9 mouse cellular contexts compared by ENCODE assay signal in the genomic region with DNA sequence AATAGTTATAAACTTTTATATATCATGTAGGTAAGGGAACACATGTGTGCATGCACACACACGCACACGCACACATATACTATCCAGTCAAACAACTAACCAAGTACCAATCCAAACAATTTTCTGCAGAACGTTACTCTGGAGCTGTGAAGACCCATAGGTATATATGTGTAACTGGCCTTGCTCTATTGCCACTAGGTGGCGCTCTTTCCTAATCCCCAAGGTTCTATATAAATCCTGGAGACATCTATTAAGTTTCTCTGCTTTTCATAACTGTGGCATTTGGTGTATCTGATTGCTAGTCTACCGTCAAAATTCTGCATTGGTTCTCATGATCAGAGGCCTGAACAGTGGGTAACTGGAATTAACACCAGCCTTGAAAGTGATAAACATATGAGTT. TPM values are rescaled to one million over a fixed set of nuclear protein-coding genes. Genes with fewer than 3 reads are reported as not detected.
DNase-seq lines count a peak whose midpoint lies in the region; ATAC-seq and TF ChIP-seq lines count a peak whose summit lies in the region.
"Had no signal": no experiment of that assay in that cellular context is flagged by ENCODE, and none has a peak within 500 bp of the region (broad histone marks: within the 10 kb centered on the region; RNA-seq: fewer than 3 reads in every experiment).

No protein-coding gene starts in this region.

- H3K36me3 ChIP-seq in thymus, adult 2 months (ENCODE audit: control insufficient read depth, insufficient read depth, low read length), result no peaks in the 10 kb centered on the region
- H3K36me3 ChIP-seq in embryonic facial prominence, embryonic 11.5 days (replicated peaks; ENCODE audit: control insufficient read depth, insufficient read depth, low read depth, low read length), result no peaks in the 10 kb centered on the region
- no peaks in the 10 kb centered on the region for H3K36me3 ChIP-seq in hindbrain, postnatal 0 days (ENCODE audit: insufficient read depth, low read length)
- H3K36me3 ChIP-seq in midbrain, embryonic 15.5 days (replicated peaks), result no peaks in the 10 kb centered on the region

- intact Hi-C loops in left cerebral cortex, adult 2 months (cut with DNase I), result loop anchor here (1.0 to 5.0 kb wide), 2 partner anchors 61 to 270 kb away; no protein-coding TSS in a partner anchor

- no peak overlapping the region for H3K9ac ChIP-seq in embryonic facial prominence, embryonic 11.5 days (replicated peaks; ENCODE audit: low read length)
- no peak overlapping the region for H3K9ac ChIP-seq in hindbrain, postnatal 0 days (replicated peaks; ENCODE audit: low read length)
- no peak overlapping the region for H3K9ac ChIP-seq in midbrain, embryonic 15.5 days

- TF ChIP-seq CTCF in thymus, adult 2 months (IDR thresholded peaks at IDR 0.05; ENCODE audit: borderline replicate concordance, control insufficient read depth, extremely low read depth, insufficient read depth, low read length, poor library complexity), result no peak
- TF ChIP-seq CTCF in hindbrain, postnatal 0 days (IDR thresholded peaks at IDR 0.05; ENCODE audit: low read depth), result peak; percentile 73
- peak; percentile 76 for TF ChIP-seq CTCF in left cerebral cortex, adult 2 months (IDR thresholded peaks at IDR 0.05)

- no peaks in the 10 kb centered on the region for H3K4me1 ChIP-seq in thymus, adult 2 months (replicated peaks; ENCODE audit: control insufficient read depth, insufficient read depth, low read length)
- H3K4me1 ChIP-seq in embryonic facial prominence, embryonic 11.5 days (ENCODE audit: control insufficient read depth, insufficient read depth, low read length), result no peaks in the 10 kb centered on the region
- no peaks in the 10 kb centered on the region for H3K4me1 ChIP-seq in hindbrain, postnatal 0 days (ENCODE audit: insufficient read depth, low read length)
- H3K4me1 ChIP-seq in midbrain, embryonic 15.5 days, result no peaks in the 10 kb centered on the region

- no peak for ATAC-seq in embryonic facial prominence, embryonic 11.5 days (replicated peaks; ENCODE audit: insufficient number of reproducible peaks, low FRiP score, low TSS enrichment, low read depth)
- ATAC-seq in hindbrain, postnatal 0 days, result peak; percentile 86
- peak; percentile 81 for ATAC-seq in midbrain, embryonic 15.5 days (replicated peaks)

- H3K27me3 ChIP-seq in thymus, adult 2 months (ENCODE audit: control insufficient read depth, insufficient read depth, low read length), result no peaks in the 10 kb centered on the region
- no peaks in the 10 kb centered on the region for H3K27me3 ChIP-seq in embryonic facial prominence, embryonic 11.5 days (ENCODE audit: control insufficient read depth, insufficient read depth, low read length)
- no peaks in the 10 kb centered on the region for H3K27me3 ChIP-seq in hindbrain, postnatal 0 days (ENCODE audit: insufficient read depth, low read length)
- H3K27me3 ChIP-seq in midbrain, embryonic 15.5 days (replicated peaks), result no peaks in the 10 kb centered on the region; the same call in 1 of the 2 replicates

- WGBS in thymus, adult 2 months, result 5% methylated on average over 5 of the region's 5 CpGs
- WGBS in embryonic facial prominence, embryonic 11.5 days, result 21% methylated on average over 5 of the region's 5 CpGs
- WGBS in hindbrain, postnatal 0 days, result 24% methylated on average over 5 of the region's 5 CpGs
- 12% methylated on average over 5 of the region's 5 CpGs for WGBS in midbrain, embryonic 15.5 days

- no peak overlapping the region for H3K4me3 ChIP-seq in thymus, adult 2 months (ENCODE audit: control insufficient read depth, insufficient read depth, low read length)
- H3K4me3 ChIP-seq in embryonic facial prominence, embryonic 11.5 days (ENCODE audit: low read depth, low read length), result no peak overlapping the region
- H3K4me3 ChIP-seq in hindbrain, postnatal 0 days (ENCODE audit: low read length), result no peak overlapping the region
- H3K4me3 ChIP-seq in left cerebral cortex, adult 2 months, result no peak overlapping the region
- H3K4me3 ChIP-seq in midbrain, embryonic 15.5 days, result no peak overlapping the region
- H3K4me3 ChIP-seq: myocyte had no signal

- DNase-seq in thymus, adult 2 months, result peak; percentile 37
- no peak for DNase-seq in thymus, adult 18-20 months
- peak; percentile 84 for DNase-seq in brain, adult 2 months (ENCODE audit: low read depth, low spot score)
- peak; percentile 82 for DNase-seq in embryonic facial prominence, embryonic 11.5 days (ENCODE audit: low spot score)
- peak; percentile 88 for DNase-seq in hindbrain, postnatal 0 days (ENCODE audit: low spot score)
- peak; percentile 55 to 57 for DNase-seq in left cerebral cortex, adult 2 months (ENCODE audit: extremely low spot score in 1 of 2, low spot score in 2 of 2)
- DNase-seq in thymus, postnatal 25 days, result peak; percentile 25

- no peaks in the 10 kb centered on the region for H3K9me3 ChIP-seq in embryonic facial prominence, embryonic 11.5 days (replicated peaks; ENCODE audit: control insufficient read depth, low read length)
- no peaks in the 10 kb centered on the region for H3K9me3 ChIP-seq in hindbrain, postnatal 0 days (ENCODE audit: low read length)
- H3K9me3 ChIP-seq in midbrain, embryonic 15.5 days, result no peaks in the 10 kb centered on the region

- TF ChIP-seq POLR2A in thymus, adult 2 months (IDR thresholded peaks at IDR 0.05; ENCODE audit: control insufficient read depth, extremely low read depth, insufficient read depth, low read length, poor library complexity), result no peak

- no peak overlapping the region for H3K27ac ChIP-seq in thymus, adult 2 months (ENCODE audit: control insufficient read depth, insufficient read depth, low read length)
- no peak overlapping the region for H3K27ac ChIP-seq in embryonic facial prominence, embryonic 11.5 days (replicated peaks; ENCODE audit: low read depth, low read length)
- H3K27ac ChIP-seq in hindbrain, postnatal 0 days, result no peak overlapping the region
- H3K27ac ChIP-seq in left cerebral cortex, adult 2 months, result no peak overlapping the region
- H3K27ac ChIP-seq in midbrain, embryonic 15.5 days, result no peak overlapping the region

- H3K4me2 ChIP-seq in embryonic facial prominence, embryonic 11.5 days (ENCODE audit: low read depth, low read length), result no peak overlapping the region
- H3K4me2 ChIP-seq in hindbrain, postnatal 0 days (ENCODE audit: low read depth, low read length), result no peak overlapping the region
- no peak overlapping the region for H3K4me2 ChIP-seq in midbrain, embryonic 15.5 days

RNA-seq across cellular contexts. Expression of gene Arxes1, which starts 14.4 kb away (rescaled TPM):
- polyA plus RNA-seq in thymus, adult 2 months (2012; rRNA removed), result 0.35 and 0.71 TPM in 2 replicates
- 49.4 and 50.8 TPM in 2 replicates for polyA plus RNA-seq in embryonic facial prominence, embryonic 11.5 days (2014; fragmentation: Nextera tagmentation; extraction: Ambion mirVana)
- total RNA-seq in hindbrain, postnatal 0 days (2014; rRNA removed), result 57.8 and 57.9 TPM in 2 replicates
- polyA plus RNA-seq in hindbrain, postnatal 0 days (2015; fragmentation: Nextera tagmentation; extraction: Ambion mirVana), result 177 and 187 TPM in 2 replicates
- 10 to 100 TPM; 29.3 to 31.6 TPM for total RNA-seq in left cerebral cortex, adult 2 months (2021)
- 153 and 164 TPM in 2 replicates for polyA plus RNA-seq in midbrain, embryonic 15.5 days (2015; fragmentation: Nextera tagmentation; extraction: Ambion mirVana)
- polyA plus RNA-seq: myocyte had no signal

RNA-seq across cellular contexts. Expression of gene Bex2, which starts 20.5 kb away (rescaled TPM):
- 0.64 and 1.1 TPM in 2 replicates for polyA plus RNA-seq in thymus, adult 2 months (2012; rRNA removed)
- 209 and 215 TPM in 2 replicates for polyA plus RNA-seq in embryonic facial prominence, embryonic 11.5 days (2014; fragmentation: Nextera tagmentation; extraction: Ambion mirVana)
- 171 and 200 TPM in 2 replicates for total RNA-seq in hindbrain, postnatal 0 days (2014; rRNA removed)
- 938 and 961 TPM in 2 replicates for polyA plus RNA-seq in hindbrain, postnatal 0 days (2015; fragmentation: Nextera tagmentation; extraction: Ambion mirVana)
- total RNA-seq in left cerebral cortex, adult 2 months (2021), result 100 to 1,000 TPM; 346 to 347 TPM
- polyA plus RNA-seq in midbrain, embryonic 15.5 days (2015; fragmentation: Nextera tagmentation; extraction: Ambion mirVana), result 787 TPM in 2 replicates

RNA-seq across cellular contexts. Expression of gene Nxf3, which starts 37.5 kb away (rescaled TPM):
- 0.03 TPM in 1 of 2 replicates, not detected in the other for polyA plus RNA-seq in thymus, adult 2 months (2012; rRNA removed)
- polyA plus RNA-seq in embryonic facial prominence, embryonic 11.5 days (2014; fragmentation: Nextera tagmentation; extraction: Ambion mirVana), result 0.07 TPM in 1 of 2 replicates, not detected in the other
- not detected in 2 replicates for total RNA-seq in hindbrain, postnatal 0 days (2014; rRNA removed)
- 0.05 TPM in 1 of 2 replicates, not detected in the other for polyA plus RNA-seq in hindbrain, postnatal 0 days (2015; fragmentation: Nextera tagmentation; extraction: Ambion mirVana)
- total RNA-seq in left cerebral cortex, adult 2 months (2021), result not detected
- not detected in 2 replicates for polyA plus RNA-seq in midbrain, embryonic 15.5 days (2015; fragmentation: Nextera tagmentation; extraction: Ambion mirVana)

RNA-seq across cellular contexts. Expression of gene Arxes2, which starts 53.9 kb away (rescaled TPM):
- 4.8 and 6.2 TPM in 2 replicates for polyA plus RNA-seq in thymus, adult 2 months (2012; rRNA removed)
- 126 and 134 TPM in 2 replicates for polyA plus RNA-seq in embryonic facial prominence, embryonic 11.5 days (2014; fragmentation: Nextera tagmentation; extraction: Ambion mirVana)
- 168 and 177 TPM in 2 replicates for total RNA-seq in hindbrain, postnatal 0 days (2014; rRNA removed)
- polyA plus RNA-seq in hindbrain, postnatal 0 days (2015; fragmentation: Nextera tagmentation; extraction: Ambion mirVana), result 312 and 317 TPM in 2 replicates
- total RNA-seq in left cerebral cortex, adult 2 months (2021), result 10 to 100 TPM; 59.2 to 73.2 TPM
- 299 and 305 TPM in 2 replicates for polyA plus RNA-seq in midbrain, embryonic 15.5 days (2015; fragmentation: Nextera tagmentation; extraction: Ambion mirVana)

Comparison
In these comparisons a context has a peak if more than half of its experiments do, and no peak if none do; other contexts are left out.
1. DNase-seq: peak in thymus, adult 2 months (single experiment), brain, adult 2 months (single experiment), embryonic facial prominence, embryonic 11.5 days (single experiment), hindbrain, postnatal 0 days (single experiment), left cerebral cortex, adult 2 months (2 of 2) and thymus, postnatal 25 days (single experiment); none in thymus, adult 18-20 months (0 of 2).
2. RNA of gene Arxes1, which starts 14.4 kb away (polyA plus RNA-seq): 177 to 187 TPM in hindbrain, postnatal 0 days, 153 to 164 TPM in midbrain, embryonic 15.5 days and 49.4 to 50.8 TPM in embryonic facial prominence, embryonic 11.5 days; 0.35 to 0.71 TPM in thymus, adult 2 months; every median in the first group is over 10 times any median in the second.
3. RNA of gene Bex2, which starts 20.5 kb away (polyA plus RNA-seq): 938 to 961 TPM in hindbrain, postnatal 0 days, 787 TPM in midbrain, embryonic 15.5 days and 209 to 215 TPM in embryonic facial prominence, embryonic 11.5 days; 0.64 to 1.1 TPM in thymus, adult 2 months; every median in the first group is over 10 times any median in the second.